14 mouse cellular contexts compared by ENCODE assay signal in genomic region chr8:108977693-108978361, GRCm38 (mm10).
DNase-seq lines count a peak whose midpoint lies in the region; ATAC-seq and TF ChIP-seq lines count a peak whose summit lies in the region.
"Had no signal": no experiment of that assay in that cellular context is flagged by ENCODE, and none has a peak within 500 bp of the region (broad histone marks: within the 10 kb centered on the region; RNA-seq: fewer than 3 reads in every experiment).

No protein-coding gene starts in this region.

- no peaks in the 10 kb centered on the region; the same call in 1 of the 2 replicates for H3K4me1 ChIP-seq in kidney, embryonic 16.5 days (ENCODE audit: insufficient read depth, low read length)
- no peaks in the 10 kb centered on the region for H3K4me1 ChIP-seq in heart, adult 2 months (ENCODE audit: control insufficient read depth, insufficient read depth, low read length)
- H3K4me1 ChIP-seq: forebrain, embryonic 13.5 days had no signal

- 48% methylated on average over 11 of the region's 11 CpGs for WGBS in kidney, embryonic 16.5 days
- 52% methylated on average over 11 of the region's 11 CpGs for WGBS in heart, adult 2 months

- peak overlapping the region; percentile 69; the same call in 1 of the 2 replicates for H3K27ac ChIP-seq in kidney, embryonic 16.5 days (ENCODE audit: low read length)
- H3K27ac ChIP-seq in heart, adult 2 months = no peak overlapping the region
- H3K27ac ChIP-seq: forebrain, embryonic 13.5 days; macrophage had no signal

- H3K36me3 ChIP-seq in kidney, embryonic 16.5 days (ENCODE audit: insufficient read depth, low read length) = no peaks in the 10 kb centered on the region
- no peaks in the 10 kb centered on the region for H3K36me3 ChIP-seq in heart, adult 2 months (ENCODE audit: control insufficient read depth, insufficient read depth, low read length)

- intact Hi-C loops in heart, adult 2 months (cut with DNase I) = no loop called here

- no peak for TF ChIP-seq CTCF in heart, adult 2 months (IDR thresholded peaks at IDR 0.05)

- TF ChIP-seq POLR2A in heart, adult 2 months (IDR thresholded peaks at IDR 0.05; ENCODE audit: insufficient read depth, low read depth, low read length) = no peak

- DNase-seq in kidney, postnatal 25 days = no peak
- peak; percentile 39 for DNase-seq in embryo, embryonic 11.5 days (ENCODE audit: low read depth, low spot score)
- DNase-seq in fibroblast of lung, adult 2 months (ENCODE audit: low read depth) = peak; percentile 46
- peak; percentile 29 for DNase-seq in retina, embryonic 14.5 days (ENCODE audit: low spot score)
- no peak for DNase-seq in adrenal gland, adult 2 months
- DNase-seq in heart, adult 2 months = no peak
- DNase-seq: adrenal gland, postnatal 10 days; cerebellum, postnatal 14 days; heart, postnatal 10 days; liver, postnatal 0 days had no signal

- no peak for ATAC-seq in kidney, embryonic 16.5 days (ENCODE audit: low FRiP score, low TSS enrichment)
- ATAC-seq: forebrain, embryonic 13.5 days; intestine, embryonic 16.5 days; liver, postnatal 0 days had no signal

- H3K4me3 ChIP-seq in kidney, embryonic 16.5 days (ENCODE audit: low read length) = no peak overlapping the region
- no peak overlapping the region for H3K4me3 ChIP-seq in heart, adult 2 months
- H3K4me3 ChIP-seq: forebrain, embryonic 13.5 days had no signal

- peaks cover 3% of the 10 kb centered on the region; the same call in 1 of the 2 replicates for H3K9me3 ChIP-seq in kidney, embryonic 16.5 days (ENCODE audit: low read length)

- no peak overlapping the region for H3K9ac ChIP-seq in kidney, embryonic 16.5 days (replicated peaks; ENCODE audit: low read length)
- no peak overlapping the region for H3K9ac ChIP-seq in heart, adult 2 months (ENCODE audit: low read depth, low read length)
- H3K9ac ChIP-seq: forebrain, embryonic 13.5 days; liver, postnatal 0 days had no signal

- no peaks in the 10 kb centered on the region for H3K79me2 ChIP-seq in heart, adult 2 months (replicated peaks; ENCODE audit: control insufficient read depth, insufficient read depth, low read length)

- H3K27me3 ChIP-seq in kidney, embryonic 16.5 days (ENCODE audit: insufficient read depth, low read length) = no peaks in the 10 kb centered on the region
- H3K27me3 ChIP-seq in heart, adult 2 months (ENCODE audit: control insufficient read depth, insufficient read depth, low read length) = no peaks in the 10 kb centered on the region
- H3K27me3 ChIP-seq: forebrain, embryonic 13.5 days had no signal

- no peak for TF ChIP-seq EP300 in heart, adult 2 months (IDR thresholded peaks at IDR 0.05; ENCODE audit: insufficient read depth, low read depth, low read length)

- no peak overlapping the region for H3K4me2 ChIP-seq in kidney, embryonic 16.5 days (replicated peaks; ENCODE audit: low read depth, low read length)
- H3K4me2 ChIP-seq: forebrain, embryonic 13.5 days had no signal

Comparison
In these comparisons a context has a peak if more than half of its experiments do, and no peak if none do; other contexts are left out.
1. DNase-seq: peak in embryo, embryonic 11.5 days (single experiment), fibroblast of lung, adult 2 months (single experiment) and retina, embryonic 14.5 days (single experiment); none in kidney, postnatal 25 days (0 of 2), adrenal gland, adult 2 months (single experiment) and heart, adult 2 months (0 of 2).